Mouse (Mus musculus) cerebellum, adult 9-11 months (tissue): Measurements from ENCODE around the gene Ercc8.

Experiments
- DNase-seq: peaks from one replicate; pipeline ENCODE4 v3.0.0; 2022

Gene Ercc8

GRCm38 (mm10) chr13:108158465-108159240 lies at the start of gene Ercc8, which contains the start of gene Ndufaf2:
Ercc8 (plus strand) TSS chr13:108158731.
Ndufaf2 (minus strand) TSS chr13:108158623.
- peak; percentile 94 for DNase-seq

DNA sequence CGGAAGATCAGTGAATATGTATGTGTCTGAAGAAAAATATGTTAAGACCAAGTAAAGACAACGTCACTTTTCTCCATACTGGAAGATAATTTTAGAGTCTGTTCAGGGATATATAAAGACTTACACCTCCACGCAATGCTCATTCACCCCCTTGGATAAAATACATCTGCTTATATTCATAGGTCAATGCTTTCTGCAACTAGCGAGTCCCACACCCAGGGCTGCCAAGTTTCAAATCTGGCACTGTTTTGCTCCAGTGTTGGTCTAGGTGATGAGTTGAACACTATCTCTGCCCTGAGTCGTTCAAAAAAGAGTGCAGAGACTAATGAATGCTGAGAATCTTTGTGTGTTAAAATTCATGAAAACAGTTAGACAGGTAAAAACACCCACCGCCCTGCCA lies 47.6 kb upstream of the Ercc8 start:
- no peak for DNase-seq

DNA sequence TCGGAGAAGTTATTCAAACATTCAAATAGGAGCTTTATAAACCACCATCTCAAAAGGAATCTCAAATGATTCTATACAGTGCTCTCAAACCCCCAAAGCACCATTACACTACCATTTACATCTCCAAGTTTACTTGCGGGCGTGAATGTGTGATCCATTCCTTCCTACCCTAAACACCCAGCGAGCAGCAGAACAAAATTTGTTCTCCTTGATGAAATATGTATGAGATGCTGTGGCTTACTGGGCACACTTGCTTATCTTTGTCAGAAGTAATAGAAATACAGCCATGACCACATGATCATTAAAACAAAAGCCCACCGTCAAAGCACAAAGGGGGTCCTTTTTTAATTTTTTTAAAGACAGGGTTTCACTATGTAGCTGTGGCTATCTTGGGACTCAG lies 45.0 kb upstream of the Ercc8 start:
- no peak for DNase-seq

DNA sequence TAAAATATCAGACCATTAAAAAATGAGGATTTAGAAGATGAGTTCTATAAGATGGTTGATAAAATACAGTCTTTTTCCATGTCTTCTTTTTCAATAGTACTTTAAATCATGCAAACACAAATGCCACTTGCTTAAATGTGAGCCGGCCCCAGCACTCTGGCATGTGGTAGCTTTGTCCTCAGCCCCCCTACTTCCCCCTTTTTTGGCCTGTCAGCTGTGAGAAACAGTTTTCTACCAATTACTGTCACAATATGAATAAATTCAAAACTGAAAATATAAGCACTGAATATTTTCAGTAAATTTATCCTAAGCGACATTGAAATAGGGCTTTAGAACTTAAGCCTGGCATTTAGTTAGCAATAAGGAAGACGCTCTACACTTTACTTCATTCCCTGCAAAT lies 44.3 kb upstream of the Ercc8 start:
- DNase-seq = no peak

DNA sequence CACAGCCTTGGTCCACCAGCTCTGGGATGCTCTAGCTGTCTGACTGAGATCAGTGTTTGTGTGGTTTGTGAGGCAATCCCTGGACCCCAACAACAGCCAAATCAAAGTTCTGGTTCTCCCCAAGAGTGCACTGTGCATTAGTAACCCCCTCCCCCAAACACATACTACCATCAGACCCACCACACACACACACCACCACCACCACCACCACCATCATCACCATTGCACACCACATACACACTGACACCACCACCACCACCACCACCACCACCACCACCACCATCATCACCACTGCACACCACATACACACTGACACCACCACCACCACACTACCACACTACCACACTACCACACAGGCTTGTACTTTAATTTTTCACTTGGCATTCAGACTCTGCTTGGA lies 40.9 kb upstream of the Ercc8 start:
- DNase-seq = no peak

DNA sequence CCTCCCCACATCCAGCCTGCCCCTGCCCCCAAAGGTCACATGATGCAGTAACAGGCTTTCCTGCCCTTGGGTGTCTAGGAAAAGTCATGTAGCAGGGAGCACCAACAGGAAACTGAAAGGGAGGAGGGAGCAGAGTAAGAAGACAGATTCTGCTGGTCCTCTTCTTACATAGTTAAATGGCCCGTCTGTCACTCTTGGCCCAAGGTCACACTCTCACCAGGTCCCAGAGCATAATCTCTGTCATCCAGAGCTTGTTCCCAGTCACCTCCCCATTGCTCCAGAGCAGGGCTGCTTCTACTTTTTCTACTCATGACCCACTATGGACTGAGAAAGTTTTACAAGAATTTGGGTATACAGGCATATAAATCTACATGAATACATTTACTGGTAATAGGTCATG lies 40.3 kb upstream of the Ercc8 start:
- peak; percentile 18 for DNase-seq

DNA sequence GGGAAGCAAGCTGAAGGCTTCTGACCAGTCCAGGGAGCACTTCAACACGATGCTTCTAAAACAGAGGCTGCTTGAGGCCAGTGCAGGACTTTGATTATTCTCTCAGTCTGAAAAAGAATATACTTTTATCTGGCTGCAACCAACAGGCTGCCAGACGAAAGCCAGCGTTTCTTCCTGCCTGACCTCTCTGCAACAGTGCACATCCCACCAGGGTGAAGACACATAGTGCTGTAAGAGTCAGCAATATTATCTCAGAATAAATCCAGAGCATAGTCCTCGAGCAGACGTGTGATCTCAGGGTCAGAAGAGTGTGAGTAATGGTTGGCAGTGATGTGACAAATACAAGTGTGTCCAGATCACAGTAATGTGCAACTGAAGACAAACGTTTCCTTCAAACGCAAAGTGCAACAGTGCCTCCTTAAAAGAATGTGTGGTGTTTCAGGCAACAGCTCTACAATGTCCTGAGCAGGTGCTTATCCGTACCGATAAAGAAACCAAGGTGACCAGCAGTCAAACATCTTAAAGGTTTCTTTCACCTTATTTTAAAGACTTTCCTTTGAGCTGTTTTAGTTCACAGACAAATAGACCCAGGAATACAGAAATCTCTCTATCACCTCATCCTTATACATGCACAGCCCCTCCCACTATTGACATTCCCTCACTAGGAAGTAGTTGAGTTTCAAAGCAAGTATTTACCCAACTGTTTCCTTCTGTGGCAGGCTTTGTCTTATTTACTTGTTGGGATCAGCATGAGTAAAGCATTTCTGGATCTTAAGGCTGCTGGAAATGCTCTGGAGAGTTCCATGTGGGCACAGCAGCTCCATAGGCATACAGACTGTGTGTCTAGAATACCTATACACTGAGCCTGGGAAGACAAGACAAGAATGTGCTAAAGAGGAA lies 38.9 kb upstream of the Ercc8 start:
- no peak for DNase-seq

GRCm38 (mm10) chr13:108123109-108123723 lies 35.3 kb upstream of the Ercc8 start:
- no peak for DNase-seq

DNA sequence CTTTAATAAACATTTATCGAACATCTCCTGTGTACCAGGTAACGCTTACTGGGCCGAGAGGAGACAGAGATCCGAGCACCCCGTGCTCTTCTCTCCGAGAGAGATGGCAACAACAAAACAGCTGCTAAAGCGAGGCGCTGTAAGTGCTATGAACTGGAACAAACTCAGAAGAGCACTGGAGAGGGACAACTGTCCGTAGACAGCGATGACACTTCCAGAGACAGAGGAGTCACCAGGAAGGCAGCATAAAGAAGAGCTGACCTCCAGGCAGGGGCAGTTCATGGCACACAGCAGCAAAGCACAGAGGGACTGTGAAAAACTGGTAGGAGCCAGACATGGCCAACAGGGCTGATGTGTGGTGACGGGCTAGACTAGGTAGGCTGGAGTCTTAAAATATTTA lies 34.4 kb upstream of the Ercc8 start:
- no peak for DNase-seq

DNA sequence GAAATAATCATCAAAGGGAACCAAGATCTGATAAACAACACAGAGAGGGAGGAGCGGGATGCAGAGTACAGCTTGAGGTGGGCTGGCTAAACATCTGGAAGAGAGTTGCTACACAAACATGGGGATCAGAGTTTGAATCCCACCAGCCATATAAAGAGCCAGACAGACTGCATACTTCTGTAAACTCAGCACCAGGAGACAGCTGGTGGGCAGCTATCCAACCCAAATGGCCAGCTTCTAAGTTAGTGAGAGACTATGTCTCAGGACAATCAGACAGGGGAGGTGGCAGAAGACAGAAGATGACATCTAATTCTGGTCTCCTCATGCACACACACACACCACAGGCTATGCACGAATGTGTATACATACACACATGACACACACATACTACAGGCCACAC lies 32.3 kb upstream of the Ercc8 start:
- no peak for DNase-seq

DNA sequence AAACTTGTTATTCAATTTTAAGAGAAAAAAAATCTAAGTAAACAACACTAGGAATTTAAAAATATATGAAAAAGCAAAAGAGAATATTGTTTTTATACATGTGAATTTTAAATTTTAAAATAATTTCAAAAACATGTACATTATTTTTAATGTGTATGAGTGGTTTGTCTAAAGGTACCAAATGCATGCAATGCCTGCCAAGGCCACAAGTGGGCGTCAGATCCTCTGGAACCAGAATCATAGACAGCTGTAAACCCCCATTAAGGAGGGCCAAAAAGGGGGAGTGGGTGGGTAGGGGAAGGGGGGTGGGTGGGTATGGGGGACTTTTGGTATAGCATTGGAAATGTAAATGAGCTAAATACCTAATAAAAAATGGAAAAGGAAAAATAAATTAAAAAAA lies 31.4 kb upstream of the Ercc8 start:
- DNase-seq = no peak

DNA sequence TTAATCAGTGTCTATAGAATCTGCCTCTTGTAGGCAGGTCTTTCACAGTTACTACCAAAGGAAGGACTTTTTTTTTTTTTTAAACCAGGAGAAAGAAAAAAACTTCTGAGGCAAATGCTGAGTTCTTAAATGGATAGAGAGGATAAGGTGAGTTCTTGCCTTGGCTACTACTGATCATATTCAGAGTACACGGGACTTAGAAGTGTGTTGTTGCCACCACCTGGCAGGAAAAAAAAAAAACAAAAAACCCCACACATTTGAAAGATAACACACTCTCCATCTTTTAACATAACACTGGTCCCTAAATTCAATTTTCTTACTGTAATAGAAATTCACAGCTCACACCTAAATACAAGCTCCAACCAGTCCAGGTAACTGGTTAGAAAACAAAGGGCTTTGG lies 30.6 kb upstream of the Ercc8 start:
- DNase-seq = no peak

GRCm38 (mm10) chr13:108129070-108129469 lies 29.5 kb upstream of the Ercc8 start:
- no peak for DNase-seq

DNA sequence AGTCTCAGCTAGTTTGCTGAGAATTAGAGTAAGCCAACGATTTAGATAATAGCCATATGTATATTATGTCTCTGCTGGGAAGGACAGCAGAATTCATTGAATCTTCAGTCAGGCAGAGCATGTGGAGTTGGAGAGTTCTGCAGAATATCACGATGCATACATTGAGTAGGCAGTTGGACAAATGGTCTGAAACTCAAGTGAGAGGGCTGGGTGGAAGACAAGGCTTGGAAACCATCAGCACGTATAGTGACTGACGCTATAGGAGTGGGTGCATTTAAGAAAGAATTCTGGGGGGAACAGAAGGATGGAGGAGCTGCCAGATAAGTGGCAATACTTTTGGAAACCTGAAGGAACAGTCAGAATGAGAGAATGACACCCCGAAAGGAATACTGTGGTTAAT lies 27.8 kb upstream of the Ercc8 start:
- no peak for DNase-seq

GRCm38 (mm10) chr13:108132031-108132819 lies 26.3 kb upstream of the Ercc8 start:
- no peak for DNase-seq

GRCm38 (mm10) chr13:108135617-108136016 lies 22.9 kb upstream of the Ercc8 start:
- no peak for DNase-seq

DNA sequence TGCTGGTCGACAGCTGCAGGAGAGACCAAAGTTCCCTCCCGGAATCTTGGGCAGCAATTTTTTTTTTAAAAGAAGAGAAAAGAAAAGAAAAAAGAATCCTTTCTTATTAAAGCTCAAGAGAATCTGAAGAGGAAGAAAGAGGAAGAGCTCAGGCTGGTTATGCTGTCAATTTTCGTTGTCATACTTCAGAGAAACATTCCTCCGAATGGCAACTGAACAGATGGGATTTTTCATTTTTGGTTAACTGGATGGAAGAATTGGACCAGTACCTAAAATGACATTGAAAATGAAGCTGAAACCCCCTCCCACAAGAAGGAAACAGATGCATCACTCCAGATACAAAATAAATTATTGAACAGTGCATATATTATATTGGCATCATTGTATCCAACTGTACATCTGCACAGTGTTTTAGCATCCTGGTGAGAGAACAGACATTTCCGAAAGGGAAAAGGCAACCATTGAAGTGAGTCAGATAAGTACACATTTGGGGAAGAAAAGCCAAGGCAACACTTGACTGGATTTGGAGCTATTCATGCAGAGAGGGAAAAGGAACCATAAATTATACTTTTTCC lies 20.0 kb upstream of the Ercc8 start:
- no peak for DNase-seq

DNA sequence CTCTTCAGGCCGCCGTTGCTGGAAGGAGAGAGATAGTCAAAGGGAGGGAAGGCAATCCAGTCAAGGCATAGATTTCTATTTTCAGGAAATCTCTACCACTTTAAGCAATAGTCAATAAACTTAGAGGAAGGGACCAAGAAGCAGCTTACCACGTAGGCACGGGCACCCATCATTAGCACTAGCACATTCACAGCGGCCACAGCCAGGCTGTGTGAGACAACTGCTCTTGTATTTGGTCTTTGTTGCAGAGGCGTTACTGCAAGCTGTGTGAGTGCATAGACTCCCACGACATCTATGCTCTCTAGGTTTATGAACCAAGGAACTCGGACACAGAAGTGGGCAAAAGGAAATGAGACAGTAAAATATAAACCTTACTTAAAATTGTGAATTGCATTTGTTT lies 14.4 kb upstream of the Ercc8 start:
- DNase-seq = no peak

DNA sequence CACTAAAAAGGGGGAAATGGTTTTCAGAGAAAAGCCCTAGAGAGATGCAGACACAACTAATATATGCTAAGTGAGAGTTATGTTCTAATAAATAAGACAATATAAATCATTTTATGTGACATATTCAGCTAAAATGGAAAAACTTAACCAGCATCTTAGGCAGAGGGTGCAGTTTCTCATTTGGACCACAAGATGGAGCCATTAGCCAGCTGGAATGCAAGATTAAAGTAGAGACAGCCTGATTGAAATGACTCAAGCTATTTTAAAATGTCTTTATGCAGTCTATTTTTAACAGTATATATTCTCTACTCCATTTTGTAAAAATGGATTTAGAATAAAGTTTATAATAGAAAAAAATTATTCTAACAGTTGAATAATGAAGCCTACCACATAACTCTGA lies 6.7 kb upstream of the Ercc8 start:
- DNase-seq = no peak

GRCm38 (mm10) chr13:108152650-108153372 lies 5.7 kb upstream of the Ercc8 start:
- peak; percentile 41 for DNase-seq

- DNase-seq = no peak
Measured at GRCm38 (mm10) chr13:108157156-108157555, 1.4 kb upstream of the Ercc8 start.
